9 mouse cellular contexts compared by ENCODE assay signal in the genomic region with DNA sequence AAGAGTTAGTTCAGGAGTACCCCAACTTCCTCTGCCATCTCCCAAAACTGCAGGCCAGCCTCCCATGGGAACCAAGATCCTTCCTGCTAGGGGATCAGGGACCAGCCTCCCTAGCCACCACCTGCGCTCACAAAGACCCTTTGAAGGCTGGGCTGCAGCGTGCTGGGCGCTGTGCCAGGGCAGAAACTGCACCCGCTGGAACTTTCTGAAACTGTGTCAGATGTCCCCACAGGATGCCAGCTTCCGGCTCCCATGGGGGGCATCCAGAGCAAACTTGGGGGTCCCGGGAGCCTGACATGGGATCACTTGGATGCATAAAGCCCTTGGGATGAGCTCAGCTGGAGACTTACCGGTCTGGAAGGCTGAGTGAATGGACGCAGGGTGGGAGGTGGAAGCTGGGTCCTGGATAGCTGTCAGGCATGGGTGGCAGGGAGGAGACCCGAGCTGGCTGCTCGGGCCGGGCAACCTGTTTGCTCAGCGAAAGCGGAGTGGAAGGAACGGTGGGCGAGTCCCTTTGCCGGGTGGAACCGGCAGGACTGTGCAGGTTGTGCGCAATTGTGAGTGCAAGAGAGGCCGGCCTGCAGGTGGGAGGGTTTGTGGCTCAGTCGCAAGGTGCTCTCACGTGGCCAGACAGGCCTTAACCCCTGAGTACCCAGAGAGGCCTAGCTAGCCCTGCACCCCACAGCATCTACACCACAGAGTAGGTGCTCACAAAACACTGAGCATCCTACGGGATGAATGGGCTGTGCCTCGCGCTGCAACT. TPM values are rescaled to one million over a fixed set of nuclear protein-coding genes. Genes with fewer than 3 reads are reported as not detected.
A peak's percentile ranks its signal among the peaks of the same experiment; 100 is the strongest.
DNase-seq lines count a peak whose midpoint lies in the region; ATAC-seq lines count a peak whose summit lies in the region.
"Had no signal": no experiment of that assay in that cellular context is flagged by ENCODE, and none has a peak within 500 bp of the region (broad histone marks: within the 10 kb centered on the region; RNA-seq: fewer than 3 reads in every experiment).

No protein-coding gene starts in this region.

- no peaks in the 10 kb centered on the region for H3K27me3 ChIP-seq in midbrain, embryonic 15.5 days (replicated peaks)

- peak overlapping the region; percentile 1; the same call in 1 of the 2 replicates for H3K4me2 ChIP-seq in midbrain, embryonic 15.5 days
- H3K4me2 ChIP-seq: midbrain, embryonic 12.5 days had no signal

- H3K9ac ChIP-seq in midbrain, embryonic 15.5 days: no peak overlapping the region

- H3K27ac ChIP-seq in midbrain, embryonic 15.5 days: no peak overlapping the region
- H3K27ac ChIP-seq: midbrain, embryonic 12.5 days had no signal

- DNase-seq in CD4-positive, CD25-positive, alpha-beta regulatory T cell, adult 2 months (ENCODE audit: low read depth, low spot score): peak; percentile 41
- peak; percentile 43 for DNase-seq in ZHBTc4 (ENCODE audit: low read depth, low spot score)
- DNase-seq in kidney, postnatal 10 days: peak; percentile 59
- DNase-seq in adrenal gland, adult 18-20 months (ENCODE audit: low spot score in 2 of 2): no peak
- no peak for DNase-seq in frontal cortex, postnatal 25 days (ENCODE audit: low spot score in 2 of 2)

- 0 out of 2 replicates have a peak overlapping the region, but pooled peaks have one; percentile 1 for H3K4me3 ChIP-seq in midbrain, embryonic 15.5 days
- H3K4me3 ChIP-seq: midbrain, embryonic 12.5 days had no signal

- WGBS in midbrain, embryonic 15.5 days: 15% methylated on average over 24 of the region's 24 CpGs

- H3K9me3 ChIP-seq in midbrain, embryonic 15.5 days: no peaks in the 10 kb centered on the region
- H3K9me3 ChIP-seq: midbrain, embryonic 12.5 days had no signal

- H3K36me3 ChIP-seq in midbrain, embryonic 15.5 days (replicated peaks): no peaks in the 10 kb centered on the region
- H3K36me3 ChIP-seq: midbrain, embryonic 12.5 days had no signal

- peaks cover 29% of the 10 kb centered on the region for H3K4me1 ChIP-seq in midbrain, embryonic 15.5 days

- no peak for ATAC-seq in CD4-positive, CD25-positive, alpha-beta regulatory T cell, adult 4 months
- no peak for ATAC-seq in midbrain, embryonic 15.5 days (replicated peaks)
- ATAC-seq in activated CD4-positive, CD25-positive, alpha-beta regulatory T cell, adult 4 months: no peak

RNA-seq across cellular contexts. Expression of a gene that starts 0.5 kb away (rescaled TPM):
- 1 to 10 TPM; 2.4 to 2.6 TPM for polyA plus RNA-seq in CD4-positive, CD25-positive, alpha-beta regulatory T cell, adult 4 months (2017; shearing (Covaris generic))
- 6.9 and 8.0 TPM in 2 replicates for polyA plus RNA-seq in midbrain, embryonic 15.5 days (2015; fragmentation: Nextera tagmentation; extraction: Ambion mirVana)
- 1 to 10 TPM; 1.1 to 1.6 TPM for total RNA-seq in adrenal gland, adult 18-20 months (2021)
- polyA plus RNA-seq in activated CD4-positive, CD25-positive, alpha-beta regulatory T cell, adult 4 months (2017; shearing (Covaris generic)): 1 to 10 TPM; 2.4 to 3.1 TPM

RNA-seq across cellular contexts. Expression of a gene that starts 1.9 kb away (rescaled TPM):
- 10 to 100 TPM; 14.6 to 15.1 TPM for polyA plus RNA-seq in CD4-positive, CD25-positive, alpha-beta regulatory T cell, adult 4 months (2017; shearing (Covaris generic))
- 154 and 159 TPM in 2 replicates for polyA plus RNA-seq in midbrain, embryonic 15.5 days (2015; fragmentation: Nextera tagmentation; extraction: Ambion mirVana)
- 10 to 100 TPM; 37.6 to 40.4 TPM for total RNA-seq in adrenal gland, adult 18-20 months (2021)
- 10 to 100 TPM; 11.1 to 16.9 TPM for polyA plus RNA-seq in activated CD4-positive, CD25-positive, alpha-beta regulatory T cell, adult 4 months (2017; shearing (Covaris generic))

RNA-seq across cellular contexts. Expression of a gene that starts 24.1 kb away (rescaled TPM):
- 10 to 100 TPM; 12.5 to 14.8 TPM for polyA plus RNA-seq in CD4-positive, CD25-positive, alpha-beta regulatory T cell, adult 4 months (2017; shearing (Covaris generic))
- polyA plus RNA-seq in midbrain, embryonic 15.5 days (2015; fragmentation: Nextera tagmentation; extraction: Ambion mirVana): 36.4 and 38.5 TPM in 2 replicates
- total RNA-seq in adrenal gland, adult 18-20 months (2021): 100 to 1,000 TPM; 104 to 123 TPM
- polyA plus RNA-seq in activated CD4-positive, CD25-positive, alpha-beta regulatory T cell, adult 4 months (2017; shearing (Covaris generic)): 10 to 100 TPM; 10.2 to 18.0 TPM

RNA-seq across cellular contexts. Expression of a gene that starts 24.1 kb away (rescaled TPM):
- 100 to 1,000 TPM; 111 to 132 TPM for polyA plus RNA-seq in CD4-positive, CD25-positive, alpha-beta regulatory T cell, adult 4 months (2017; shearing (Covaris generic))
- polyA plus RNA-seq in midbrain, embryonic 15.5 days (2015; fragmentation: Nextera tagmentation; extraction: Ambion mirVana): 124 and 126 TPM in 2 replicates
- total RNA-seq in adrenal gland, adult 18-20 months (2021): 100 to 1,000 TPM; 105 to 111 TPM
- polyA plus RNA-seq in activated CD4-positive, CD25-positive, alpha-beta regulatory T cell, adult 4 months (2017; shearing (Covaris generic)): 100 to 1,000 TPM; 148 to 166 TPM

RNA-seq across cellular contexts. Expression of a gene that starts 30.0 kb away (rescaled TPM):
- polyA plus RNA-seq in CD4-positive, CD25-positive, alpha-beta regulatory T cell, adult 4 months (2017; shearing (Covaris generic)): 1 to 10 TPM; 4.2 to 4.7 TPM
- polyA plus RNA-seq in midbrain, embryonic 15.5 days (2015; fragmentation: Nextera tagmentation; extraction: Ambion mirVana): 35.8 and 38.3 TPM in 2 replicates
- total RNA-seq in adrenal gland, adult 18-20 months (2021): 10 to 100 TPM; 34.3 to 40.9 TPM
- polyA plus RNA-seq in activated CD4-positive, CD25-positive, alpha-beta regulatory T cell, adult 4 months (2017; shearing (Covaris generic)): 1 to 10 TPM; 5.1 to 5.7 TPM

Comparison
In these comparisons a context has a peak if more than half of its experiments do, and no peak if none do; other contexts are left out.
1. DNase-seq: peak in CD4-positive, CD25-positive, alpha-beta regulatory T cell, adult 2 months (single experiment), ZHBTc4 (single experiment) and kidney, postnatal 10 days (single experiment); none in adrenal gland, adult 18-20 months (0 of 2) and frontal cortex, postnatal 25 days (0 of 2).